Mouse (Mus musculus) CH12.LX (cell line): ENCODE measurements around the gene Entpd1. TPM values are rescaled to one million over a fixed set of nuclear protein-coding genes. Genes with fewer than 3 reads are reported as not detected.

Experiments used
- DNase-seq: peaks from one replicate; pipeline ENCODE4 v3.0.0-alpha.2; 2013; ENCODE audit errors: extremely low read depth
- H3K27ac ChIP-seq: 2 replicates; pipeline ENCODE4 v1.5.1; 2012; ENCODE audit warnings: low read depth, mild to moderate bottlenecking, control low read depth, moderate library complexity; ENCODE audit not compliant: insufficient read depth
- H3K27me3 ChIP-seq: replicated peaks from 2 replicates; pipeline ENCODE3; 2012; ENCODE audit warnings: inconsistent platforms
- H3K36me3 ChIP-seq, 2 experiments: replicated peaks in 1 of 2; 2 replicates each; pipeline versions ENCODE3 to v1.6.1; 2012; ENCODE audit warnings: inconsistent platforms in 1 of 2, low read length in 1 of 2, mild to moderate bottlenecking in 1 of 2, mixed read lengths in 1 of 2, moderate library complexity in 1 of 2; ENCODE audit not compliant: control insufficient read depth in 1 of 2, insufficient read depth in 1 of 2
- H3K4me1 ChIP-seq, 2 experiments: 2 replicates each; pipeline ENCODE4 v1.6.1; 2012; ENCODE audit warnings: inconsistent platforms in 1 of 2, moderate library complexity in 1 of 2; ENCODE audit not compliant: insufficient read depth in 2 of 2, control insufficient read depth in 1 of 2
- H3K4me2 ChIP-seq: 2 replicates; pipeline ENCODE4 v1.6.1; 2012; ENCODE audit warnings: low read depth, mild to moderate bottlenecking, control low read depth; ENCODE audit not compliant: poor library complexity, insufficient read depth, severe bottlenecking
- H3K4me3 ChIP-seq, 3 experiments: fragments of 150-350 bp in 1 of 3; sonication (generic) in 1 of 3; replicated peaks in 1 of 3; 2 replicates each; pipeline versions ENCODE3 to v1.5.1; 2011 to 2012; ENCODE audit warnings: low read depth in 2 of 3, low read length in 2 of 3, mild to moderate bottlenecking in 2 of 3, moderate library complexity in 2 of 3, control low read depth in 1 of 3, improper control_type of control experiment in 1 of 3, inconsistent platforms in 1 of 3, mixed read lengths in 1 of 3; ENCODE audit not compliant: poor library complexity in 1 of 3
- H3K79me2 ChIP-seq: replicated peaks from 2 replicates; pipeline ENCODE4 v1.6.1; 2012; ENCODE audit warnings: mild to moderate bottlenecking, moderate library complexity; ENCODE audit not compliant: control insufficient read depth, poor library complexity, insufficient read depth, severe bottlenecking; ENCODE audit errors: extremely low read depth
- H3K9ac ChIP-seq: 2 replicates; pipeline ENCODE4 v1.6.1; 2012; ENCODE audit warnings: low read depth, mild to moderate bottlenecking, control low read depth, moderate library complexity; ENCODE audit not compliant: insufficient read depth
- H3K9me3 ChIP-seq: replicated peaks from 2 replicates; pipeline ENCODE3; 2012; ENCODE audit warnings: low read length, inconsistent platforms, mixed read lengths
- BHLHE40 ChIP-seq: IDR thresholded peaks from 2 replicates; pipeline ENCODE4 v1.6.1; 2011; ENCODE audit warnings: mild to moderate bottlenecking, low read depth, low read length, improper control_type of control experiment
- CHD2 ChIP-seq: IDR thresholded peaks from 2 replicates; pipeline ENCODE4 v1.6.1; 2011; ENCODE audit warnings: low read length, improper control_type of control experiment
- CTCF ChIP-seq, 2 experiments: IDR thresholded peaks in 1 of 2; conservative IDR thresholded peaks in 1 of 2; 2 replicates each; pipeline ENCODE4 v1.5.1; 2011 to 2012; ENCODE audit warnings: low read depth in 2 of 2, low read length in 2 of 2, improper control_type of control experiment in 1 of 2, inconsistent platforms in 1 of 2, mild to moderate bottlenecking in 1 of 2, moderate library complexity in 1 of 2
- ELF1 ChIP-seq: IDR thresholded peaks from 2 replicates; pipeline ENCODE4 v1.6.1; 2014; ENCODE audit warnings: low read depth, mild to moderate bottlenecking, inconsistent platforms, low read length, improper control_type of control experiment
- HCFC1 ChIP-seq: IDR thresholded peaks from 2 replicates; pipeline ENCODE4 v1.6.1; 2012; ENCODE audit warnings: low read depth, mild to moderate bottlenecking, inconsistent platforms, low read length, improper control_type of control experiment
- IRF4 ChIP-seq: IDR thresholded peaks from 2 replicates; pipeline ENCODE4 v1.6.1; 2014; ENCODE audit warnings: low read depth, mild to moderate bottlenecking, inconsistent platforms, low read length, improper control_type of control experiment
- JUN ChIP-seq: IDR thresholded peaks from 2 replicates; pipeline ENCODE4 v1.6.1; 2011; ENCODE audit warnings: low read depth, mild to moderate bottlenecking, low read length, improper control_type of control experiment, moderate library complexity; ENCODE audit not compliant: insufficient read depth
- KAT2A ChIP-seq: IDR thresholded peaks from 2 replicates; pipeline ENCODE4 v1.6.1; 2012; ENCODE audit warnings: low read length, improper control_type of control experiment, inconsistent platforms; ENCODE audit not compliant: insufficient replicate concordance
- MAFK ChIP-seq: IDR thresholded peaks from 2 replicates; pipeline ENCODE4 v1.6.1; 2011; ENCODE audit warnings: low read length, improper control_type of control experiment; ENCODE audit not compliant: insufficient replicate concordance
- MXI1 ChIP-seq: IDR thresholded peaks from 2 replicates; pipeline ENCODE4 v1.6.1; 2011; ENCODE audit warnings: mild to moderate bottlenecking, low read depth, low read length, improper control_type of control experiment
- MYC ChIP-seq: IDR thresholded peaks from 2 replicates; pipeline ENCODE4 v1.6.1; 2011; ENCODE audit warnings: low read depth, mild to moderate bottlenecking, improper control_type of control experiment, low read length
- NRF1 ChIP-seq: IDR thresholded peaks from 2 replicates; pipeline ENCODE4 v1.6.1; 2014; ENCODE audit warnings: low read depth, mild to moderate bottlenecking, inconsistent platforms, low read length, improper control_type of control experiment, moderate library complexity
- POLR2A ChIP-seq: IDR thresholded peaks from 2 replicates; pipeline ENCODE4 v1.6.1; 2011; ENCODE audit warnings: low read depth, mild to moderate bottlenecking, improper control_type of control experiment, low read length
- RAD21 ChIP-seq: IDR thresholded peaks from 2 replicates; pipeline ENCODE4 v1.6.1; 2011; ENCODE audit warnings: low read depth, mild to moderate bottlenecking, low read length, improper control_type of control experiment, moderate library complexity
- SMC3 ChIP-seq: IDR thresholded peaks from 2 replicates; pipeline ENCODE4 v1.6.1; 2011; ENCODE audit warnings: low read depth, low read length, improper control_type of control experiment
- TBP ChIP-seq: conservative IDR thresholded peaks from 2 replicates; pipeline ENCODE4 v1.6.1; 2011; ENCODE audit warnings: low read depth, low read length, improper control_type of control experiment
- UBTF ChIP-seq: IDR thresholded peaks from 2 replicates; pipeline ENCODE4 v1.6.1; 2012; ENCODE audit warnings: low read depth, mild to moderate bottlenecking, inconsistent platforms, low read length, improper control_type of control experiment, moderate library complexity
- USF1 ChIP-seq: IDR thresholded peaks from 2 replicates; pipeline ENCODE4 v1.6.1; 2014; ENCODE audit warnings: low read depth, mild to moderate bottlenecking, inconsistent platforms, low read length, improper control_type of control experiment
- dilution Hi-C: fragments of 300-500 bp; cut with MboI; formaldehyde crosslinking; loops from 2 replicates; pipeline ENCODE4 v1.14.3; 2020; ENCODE audit warnings: low sequenced_read_pairs; ENCODE audit not compliant: extremely low pct_unique_long_range_greater_than_20kb, extremely low pct_ligation_motif_present
- in situ Hi-C: fragments of 300-500 bp; cut with MboI; formaldehyde crosslinking; loops from 3 replicates; pipeline ENCODE4 v1.14.3; 2019; ENCODE audit warnings: low sequenced_read_pairs, low pct_ligation_motif_present, low pct_unique_long_range_greater_than_20kb, mixed read lengths
- polyA plus RNA-seq: library from polyadenylated mRNA; unstranded; fragments of >175 nt; gene quantifications from 2 replicates; pipeline ENCODE4 v1.2.1, GENCODE M21; 2012; ENCODE audit warnings: low read depth; ENCODE audit not compliant: insufficient read length
- total RNA-seq, 2 experiments: library from RNA; depleted of rRNA; stranded (reverse); fragments of 300-350 nt in 1 of 2; fragments of >200 nt in 1 of 2; gene quantifications; 2 replicates each; pipeline ENCODE4 v1.2.3; 2012 to 2014

Gene Entpd1
- total and polyA plus RNA-seq, 3 experiments = 14.7 to 21.2 (median 19.5) TPM

DNA sequence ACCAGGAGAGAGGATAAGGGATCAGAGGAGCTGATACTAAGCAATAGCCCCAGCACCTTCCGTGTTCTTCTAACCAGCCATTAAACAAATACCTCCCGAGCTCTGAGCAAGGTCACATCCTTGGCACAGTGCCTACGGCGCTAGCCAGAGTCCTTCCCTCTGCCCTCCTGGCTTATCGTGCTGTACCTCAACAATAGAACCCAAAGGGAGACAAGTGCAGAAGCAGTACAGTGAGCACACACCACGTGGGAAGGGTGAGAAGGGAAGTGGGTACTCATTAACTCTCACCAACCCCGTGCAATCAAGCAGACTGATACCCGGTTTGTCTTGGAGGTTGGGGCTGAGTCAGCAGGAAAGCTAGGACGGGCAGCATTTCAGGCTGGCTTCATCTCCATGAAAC lies 41.4 kb upstream of the Entpd1 start:
- H3K79me2 ChIP-seq = no peaks in the 10 kb centered on the region
- H3K27me3 ChIP-seq = no peaks in the 10 kb centered on the region
- TF ChIP-seq IRF4 (no peak), USF1 (no peak), NRF1 (no peak), TBP (no peak), HCFC1 (no peak), RAD21 (no peak), MAFK (no peak), SMC3 (no peak), MYC (no peak), ELF1 (no peak), MXI1 (no peak), BHLHE40 (no peak), CTCF (conservative IDR thresholded peaks at IDR 0.05 in 1 of 2, IDR thresholded peaks at IDR 0.05 in 1 of 2; ENCODE audit: low read depth in 2 of 2, low read length in 2 of 2) (no peak), UBTF (no peak), POLR2A (no peak)
- no peaks in the 10 kb centered on the region for H3K4me1 ChIP-seq
- no peak overlapping the region for H3K4me3 ChIP-seq
- no peak overlapping the region for H3K27ac ChIP-seq
- H3K4me2 ChIP-seq = no peak overlapping the region
- H3K9me3 ChIP-seq = peaks cover 23% of the 10 kb centered on the region
- dilution Hi-C loops (no loop called here), in situ Hi-C loops (no loop called here)
- DNase-seq = no peak
- H3K9ac ChIP-seq = no peak overlapping the region
- H3K36me3 ChIP-seq = peaks cover 86 to 99% of the 10 kb centered on the region in 2 experiments

DNA sequence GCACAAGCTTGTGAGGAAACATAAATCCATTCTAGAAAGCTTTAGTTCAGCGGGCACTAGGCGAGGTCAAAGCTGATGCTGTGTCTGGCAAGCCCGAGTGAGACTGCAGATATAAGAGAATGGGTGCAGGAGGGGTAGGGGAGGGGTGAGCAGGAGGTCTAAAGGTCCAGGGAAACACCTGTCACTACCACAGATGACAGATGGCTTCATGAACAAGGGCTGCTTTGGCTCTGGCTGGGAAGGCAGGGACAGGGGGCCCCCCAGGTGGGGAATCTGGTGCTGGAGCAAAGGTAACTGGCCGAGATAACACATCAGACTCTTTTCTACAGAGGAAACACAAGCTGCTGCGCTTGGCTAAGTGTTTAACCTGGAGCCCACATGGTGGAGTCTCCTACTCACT lies 36.7 kb upstream of the Entpd1 start:
- Histone ChIP-seq H3K4me2 (no peak overlapping the region), H3K9me3 (peaks cover 15% of the 10 kb centered on the region), H3K27me3 (no peaks in the 10 kb centered on the region), H3K9ac (no peak overlapping the region), H3K36me3 (peaks cover 89 to 100% of the 10 kb centered on the region in 2 experiments), H3K27ac (no peak overlapping the region), H3K4me3 (no peak overlapping the region), H3K4me1 (no peaks in the 10 kb centered on the region), H3K79me2 (no peaks in the 10 kb centered on the region; the same call in none of the 2 replicates)
- TF ChIP-seq JUN = no peak
- no peak for TF ChIP-seq CHD2
- no peak for TF ChIP-seq KAT2A
- in situ Hi-C loops = no loop called here
- DNase-seq = no peak
- dilution Hi-C loops = no loop called here
